Mouse (Mus musculus): ENCODE measurements around the gene Pax5.

Pax5 gene

DNA sequence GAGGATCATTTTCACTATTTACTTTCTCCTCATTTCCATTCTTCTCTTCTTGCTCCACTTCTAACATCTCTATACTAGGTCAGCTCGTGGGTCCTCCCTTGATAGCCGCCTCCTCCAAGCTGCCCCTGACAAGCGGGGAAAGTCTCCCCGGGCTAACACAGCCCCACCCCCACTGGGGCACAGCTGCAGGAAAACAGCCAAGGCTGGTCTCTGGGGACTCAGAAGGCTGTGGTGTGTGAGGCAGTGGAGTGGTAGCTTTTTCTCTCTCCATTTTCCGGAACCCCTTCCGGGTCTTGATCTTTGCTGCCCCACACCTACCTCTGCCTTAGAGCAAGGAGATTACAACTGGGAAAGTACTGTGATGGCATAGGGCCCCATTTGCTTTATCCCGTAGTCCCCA lies 4.3 kb downstream of the Pax5 start:
- DNase-seq (ENCODE audit: low spot score), result no peak

DNA sequence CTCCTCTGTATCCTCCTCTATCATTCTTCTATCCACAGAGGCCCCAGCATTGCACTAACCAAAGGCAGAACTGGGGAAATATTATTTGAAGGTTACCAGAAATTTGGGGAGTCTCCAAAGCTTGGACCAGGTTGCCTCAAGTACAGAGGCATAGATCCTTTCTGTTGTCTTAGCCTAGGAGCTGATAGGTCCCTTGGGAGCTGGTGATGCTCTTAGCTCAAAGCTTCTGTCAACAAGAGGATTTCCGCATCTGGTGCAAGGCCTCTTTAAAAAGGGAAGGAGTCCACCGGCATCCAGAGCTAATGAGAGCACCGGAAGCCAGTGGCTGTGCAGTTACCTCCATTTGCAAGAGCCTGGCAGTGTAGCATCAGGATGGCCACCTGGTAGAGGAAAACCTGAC lies 5.1 kb downstream of the Pax5 start:
- DNase-seq (ENCODE audit: low spot score), result peak; percentile 34

DNA sequence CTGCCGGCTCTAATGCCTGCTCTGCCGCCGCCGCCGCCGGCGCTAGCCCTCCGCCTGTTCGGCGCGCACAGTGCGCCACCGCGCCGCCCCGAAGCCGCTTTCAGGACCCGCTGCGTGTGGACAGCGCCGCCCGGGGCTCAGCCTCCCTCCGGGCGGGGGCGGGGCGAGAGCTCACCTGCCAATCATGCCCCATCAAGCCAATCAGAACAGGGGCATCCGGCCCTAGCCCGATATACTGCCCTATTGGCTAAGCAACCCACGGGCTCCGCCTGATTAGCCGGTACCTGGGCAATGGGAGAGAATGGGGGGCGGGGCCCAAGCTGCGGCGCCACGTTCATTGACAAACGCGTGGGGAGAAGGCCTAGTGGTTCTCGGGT lies 5.9 kb downstream of the Pax5 start:
- peak; percentile 86 for DNase-seq (ENCODE audit: low spot score)

DNA sequence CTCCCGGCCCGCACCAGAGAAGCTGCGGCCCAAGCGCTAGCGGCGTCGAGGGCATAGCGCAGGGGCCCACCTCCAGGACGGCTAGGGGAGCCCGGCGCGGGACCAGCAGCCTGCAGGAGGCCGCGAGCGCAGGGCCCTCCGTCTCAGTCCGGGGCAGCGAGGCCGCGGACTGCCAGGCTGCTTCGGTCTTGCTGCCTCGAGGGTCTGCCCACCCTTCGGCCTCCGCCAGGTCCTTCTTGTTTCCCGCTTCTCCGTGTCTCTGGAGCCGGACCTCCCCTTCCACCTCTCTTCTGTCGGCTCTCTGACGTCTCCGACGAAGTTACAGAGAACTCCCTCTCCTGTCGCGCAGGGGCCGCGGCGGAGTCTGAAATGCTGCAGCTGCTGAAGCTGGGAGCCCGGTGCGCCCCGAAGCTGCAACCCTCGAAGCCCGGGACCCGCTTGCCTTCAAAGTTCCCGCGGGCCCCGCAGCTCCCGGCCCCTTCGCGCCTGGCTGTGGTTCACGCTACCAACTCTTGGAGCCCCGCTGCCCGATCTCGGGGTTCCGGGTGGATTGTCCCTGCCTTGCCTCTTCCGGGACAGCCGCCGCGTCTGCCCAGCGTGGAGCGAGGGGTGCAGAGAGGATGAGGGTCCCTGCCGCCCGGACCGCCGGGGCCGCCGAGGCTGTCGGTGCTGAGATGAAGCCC lies 6.5 kb downstream of the Pax5 start:
- no peak for DNase-seq (ENCODE audit: low spot score)

DNA sequence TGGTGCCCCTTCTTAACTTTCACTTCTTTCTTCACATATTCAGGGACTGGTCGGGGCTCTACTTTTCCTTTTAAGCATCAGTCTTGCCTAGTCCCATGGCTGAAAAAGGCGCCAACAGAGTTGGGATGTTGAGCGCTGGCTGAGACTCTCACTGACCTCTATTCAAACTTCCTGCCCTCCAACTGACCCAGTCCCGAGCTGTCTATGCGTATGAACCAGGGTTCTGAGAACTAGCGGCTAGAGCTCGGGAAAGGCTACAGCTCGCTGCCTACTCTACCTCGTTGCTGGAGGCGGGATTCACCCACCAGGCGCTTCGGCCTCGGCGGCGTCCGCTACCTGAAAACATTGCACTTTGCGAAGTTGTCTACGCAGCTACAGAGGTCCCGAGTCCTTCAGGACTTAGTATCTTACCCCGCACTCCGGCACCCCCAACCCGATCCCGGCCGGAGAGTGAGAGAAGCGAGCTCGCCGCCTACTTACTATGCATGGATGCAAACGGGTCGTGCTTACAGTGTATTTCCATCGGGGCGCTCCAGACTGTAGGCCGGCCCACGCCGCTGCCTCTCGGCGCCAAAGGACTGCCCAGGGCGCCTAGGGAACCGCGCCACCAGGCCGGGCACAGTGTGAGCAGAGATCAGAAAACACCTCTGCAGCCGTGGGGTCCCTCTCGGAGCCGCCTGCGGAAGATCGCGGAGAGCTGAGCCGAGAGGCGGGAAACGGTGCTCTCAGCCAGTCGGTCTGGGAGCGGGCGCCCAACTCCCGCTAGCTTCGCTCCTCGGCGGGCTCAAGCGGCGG lies 7.2 kb downstream of the Pax5 start:
- no peak for DNase-seq (ENCODE audit: low spot score)

DNA sequence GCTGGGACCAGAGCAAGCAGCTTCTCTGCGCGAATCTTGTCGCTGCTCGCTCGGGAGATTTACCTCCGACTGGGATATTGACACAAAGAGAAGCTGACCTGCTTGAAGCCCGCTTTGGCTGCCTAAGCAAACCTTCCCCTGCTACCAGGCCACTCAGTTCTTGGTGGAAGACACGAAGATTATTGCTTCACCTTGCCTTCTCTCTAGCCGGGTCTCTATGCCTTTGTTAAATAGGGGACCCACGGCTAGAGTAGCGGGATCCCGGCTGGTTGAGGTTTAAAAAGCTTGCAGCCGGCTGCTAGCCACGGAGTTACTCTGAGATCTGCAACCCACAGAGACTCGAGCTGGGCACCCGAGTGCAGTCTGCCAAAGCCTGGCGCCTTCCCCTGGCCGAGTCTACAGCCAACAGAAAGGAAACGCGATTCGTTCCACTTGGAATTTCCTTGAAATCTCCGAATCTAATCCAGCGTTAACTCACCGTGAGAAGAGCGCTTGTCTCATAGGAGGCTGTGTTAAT lies 8.2 kb downstream of the Pax5 start:
- DNase-seq (ENCODE audit: low spot score), result no peak

DNA sequence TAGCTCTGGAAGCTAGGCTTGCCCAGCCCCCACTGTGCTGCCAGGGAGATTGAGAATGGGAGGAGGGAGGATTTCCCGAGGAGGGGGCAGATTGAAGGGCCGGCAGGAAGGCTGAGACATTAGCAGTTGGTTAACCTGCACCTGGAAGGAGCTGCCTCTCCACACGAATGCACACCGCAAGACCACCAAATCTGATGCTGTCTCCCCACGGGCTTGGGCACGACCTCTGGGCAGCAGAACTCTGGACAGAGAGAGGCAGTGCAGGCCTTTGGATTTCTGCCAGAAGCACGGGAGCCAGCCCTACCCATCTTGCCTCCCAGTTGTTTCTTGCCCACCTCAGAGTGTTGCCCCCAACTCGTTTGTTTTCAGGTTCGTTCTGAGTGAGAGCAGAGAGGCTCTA lies 8.8 kb downstream of the Pax5 start:
- DNase-seq (ENCODE audit: low spot score), result no peak

DNA sequence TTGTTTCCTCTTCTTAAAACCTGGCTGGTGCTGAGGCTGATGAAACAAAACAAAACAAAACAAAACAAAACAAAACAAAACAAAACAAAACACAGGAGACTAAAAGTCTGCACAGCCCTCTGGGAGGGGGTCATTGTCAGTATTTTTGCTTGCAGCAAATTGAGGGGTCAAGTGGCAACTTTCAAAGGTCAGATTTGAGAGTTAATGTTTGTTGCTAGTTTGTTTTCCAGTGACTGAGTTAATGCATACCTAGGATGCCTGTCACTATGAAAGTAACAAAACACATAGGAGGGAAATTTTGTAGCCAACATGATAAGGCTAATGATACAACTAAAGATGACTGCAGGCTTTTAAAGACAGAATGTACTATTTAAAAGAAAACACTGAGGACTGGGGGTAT lies 13.6 kb downstream of the Pax5 start:
- no peak for DNase-seq (ENCODE audit: low spot score)

DNA sequence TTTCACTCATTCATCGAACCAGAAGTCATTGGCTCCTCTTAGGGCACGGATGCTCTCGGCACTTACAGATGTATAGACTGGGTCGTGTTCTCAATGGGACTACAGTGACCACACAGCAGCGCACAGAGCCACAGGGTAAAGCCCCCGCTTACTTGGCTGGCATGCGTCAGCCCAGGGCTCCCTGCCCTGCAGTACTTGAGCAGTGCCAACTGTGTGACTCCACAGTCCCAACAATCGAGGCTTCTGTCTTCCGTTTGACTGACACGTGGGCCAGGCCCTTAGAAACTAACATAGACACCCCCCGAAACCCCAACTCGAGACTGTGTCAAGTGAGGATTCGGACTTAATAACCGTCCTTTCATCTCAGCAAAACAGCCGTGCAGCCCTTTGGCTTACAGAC lies 15.9 kb downstream of the Pax5 start:
- no peak for DNase-seq (ENCODE audit: low spot score)

DNA sequence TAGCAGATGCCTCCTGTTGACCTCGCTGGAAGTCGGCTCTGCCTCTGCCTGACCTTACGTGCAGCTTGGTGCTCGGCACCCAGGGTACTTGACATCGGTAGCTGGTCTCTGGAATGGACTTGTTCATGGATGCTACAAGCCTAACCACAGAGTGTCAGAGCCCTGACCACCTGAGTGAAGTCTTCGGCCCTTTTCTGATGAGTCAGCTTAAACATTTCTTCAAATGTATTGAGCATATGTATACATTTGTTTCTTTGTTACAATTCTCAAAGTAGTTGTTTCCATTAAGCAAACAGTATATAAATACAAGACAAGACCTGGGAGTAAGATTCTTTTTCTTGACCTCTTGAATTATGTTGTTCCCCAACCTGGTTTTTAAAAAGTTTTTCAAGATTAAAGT lies 24.7 kb downstream of the Pax5 start:
- DNase-seq (ENCODE audit: low spot score), result no peak

DNA sequence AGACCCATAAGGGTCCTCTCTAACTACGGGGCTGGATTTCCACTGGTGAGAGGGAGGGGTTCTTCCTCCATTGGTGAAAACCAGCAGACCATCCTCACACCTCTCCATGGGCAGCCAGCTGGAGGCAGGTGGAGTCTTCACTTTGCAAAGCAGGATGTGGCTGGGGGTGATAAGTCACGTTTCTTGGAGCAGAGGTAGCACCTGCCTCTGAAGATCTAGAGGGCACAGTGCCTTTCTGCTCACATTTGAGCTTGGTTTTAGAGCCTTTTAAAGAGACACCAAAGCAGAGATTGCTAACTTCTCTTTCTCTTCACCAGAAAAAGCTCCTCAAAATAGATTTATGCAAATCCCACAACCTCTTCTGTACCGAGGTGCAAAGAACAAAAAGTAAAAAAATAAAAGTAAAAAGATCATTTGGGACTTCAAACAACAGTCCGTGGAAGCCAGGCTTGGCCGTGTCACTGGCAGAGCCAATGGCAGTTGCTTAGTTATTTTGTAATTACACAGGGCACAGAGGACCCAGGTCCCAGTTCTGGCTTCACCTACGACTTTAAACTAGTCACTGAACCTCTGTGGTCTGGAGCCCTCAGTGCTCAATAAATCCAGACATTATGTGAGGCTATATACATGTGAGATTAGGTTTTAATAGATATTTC lies 29.9 kb downstream of the Pax5 start:
- DNase-seq (ENCODE audit: low spot score), result no peak

DNA sequence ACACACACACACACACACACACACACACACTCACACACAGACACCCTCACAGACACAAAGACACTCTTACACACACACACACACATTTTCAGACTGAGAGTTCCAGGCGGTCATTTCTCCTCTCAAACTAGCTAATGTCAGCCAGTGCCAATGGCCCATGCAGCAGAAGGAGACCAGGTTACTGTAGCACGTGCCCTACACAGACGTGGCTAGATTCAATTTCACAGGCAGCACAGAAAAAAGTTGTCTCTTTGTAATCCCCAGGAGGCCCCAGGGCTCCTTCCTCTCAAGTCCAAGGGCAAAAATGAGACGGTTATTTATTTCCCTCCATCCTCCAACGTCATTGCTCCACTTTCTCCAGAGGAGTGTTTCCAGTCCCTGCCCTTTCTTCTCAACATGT lies 31.6 kb downstream of the Pax5 start:
- DNase-seq (ENCODE audit: low spot score), result no peak

DNA sequence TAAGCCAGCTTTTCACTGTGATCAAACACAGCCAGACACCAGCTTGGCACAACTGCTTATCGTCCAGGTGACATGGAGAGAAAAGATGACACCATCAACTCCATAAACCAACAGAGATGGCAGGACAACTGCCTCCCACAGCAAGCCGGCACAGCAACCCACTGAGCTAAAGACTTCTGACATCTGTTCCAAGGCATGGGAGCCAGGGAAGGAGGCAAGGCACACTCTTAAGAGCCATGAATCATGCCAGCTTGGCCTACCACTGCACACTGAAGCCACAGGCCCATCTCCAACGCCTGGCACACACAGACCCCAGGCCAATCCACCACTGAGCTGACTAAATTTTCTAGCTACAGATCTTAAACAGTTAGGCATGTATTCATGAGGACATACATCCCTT lies 32.3 kb downstream of the Pax5 start:
- no peak for DNase-seq (ENCODE audit: low spot score)

DNA sequence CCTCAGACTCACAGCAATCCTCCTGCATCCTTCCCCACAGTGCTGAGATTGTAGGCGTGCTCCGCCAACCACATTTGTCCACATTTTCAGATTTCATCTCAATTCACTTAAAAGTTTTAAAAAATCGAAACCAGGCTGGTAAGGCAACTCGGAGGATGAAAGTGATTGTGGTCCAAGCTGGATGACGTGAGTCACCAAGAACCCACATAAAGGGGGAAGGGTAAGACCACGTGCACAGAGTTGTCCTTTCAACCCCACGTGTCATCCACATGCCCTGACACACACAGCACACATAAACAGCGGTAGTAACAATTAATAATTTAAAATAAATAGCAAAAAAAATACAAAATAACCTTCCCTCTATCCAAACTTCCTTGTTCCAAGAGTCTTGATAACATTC lies 35.3 kb downstream of the Pax5 start:
- DNase-seq (ENCODE audit: low spot score), result no peak

DNA sequence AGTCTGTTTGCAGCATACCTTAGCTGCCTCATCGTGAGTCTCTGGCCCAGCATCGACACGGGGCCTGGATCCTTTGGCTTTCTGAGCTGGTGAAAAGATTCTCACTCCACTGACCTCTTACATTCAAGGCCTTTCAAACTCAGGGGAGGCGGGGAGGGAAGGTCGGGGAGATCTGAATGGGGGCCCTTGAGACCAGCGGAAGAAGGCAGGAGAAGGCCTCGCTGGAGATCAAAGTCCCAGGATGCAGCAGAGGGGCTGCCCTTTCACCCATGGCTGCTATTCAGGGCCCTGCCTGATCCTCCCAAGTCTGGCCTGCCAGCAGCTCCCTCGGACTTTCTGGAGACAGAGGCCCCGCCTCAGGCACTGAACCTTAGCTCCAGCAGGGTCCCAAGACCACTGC lies 36.6 kb downstream of the Pax5 start:
- DNase-seq (ENCODE audit: low spot score), result no peak

DNA sequence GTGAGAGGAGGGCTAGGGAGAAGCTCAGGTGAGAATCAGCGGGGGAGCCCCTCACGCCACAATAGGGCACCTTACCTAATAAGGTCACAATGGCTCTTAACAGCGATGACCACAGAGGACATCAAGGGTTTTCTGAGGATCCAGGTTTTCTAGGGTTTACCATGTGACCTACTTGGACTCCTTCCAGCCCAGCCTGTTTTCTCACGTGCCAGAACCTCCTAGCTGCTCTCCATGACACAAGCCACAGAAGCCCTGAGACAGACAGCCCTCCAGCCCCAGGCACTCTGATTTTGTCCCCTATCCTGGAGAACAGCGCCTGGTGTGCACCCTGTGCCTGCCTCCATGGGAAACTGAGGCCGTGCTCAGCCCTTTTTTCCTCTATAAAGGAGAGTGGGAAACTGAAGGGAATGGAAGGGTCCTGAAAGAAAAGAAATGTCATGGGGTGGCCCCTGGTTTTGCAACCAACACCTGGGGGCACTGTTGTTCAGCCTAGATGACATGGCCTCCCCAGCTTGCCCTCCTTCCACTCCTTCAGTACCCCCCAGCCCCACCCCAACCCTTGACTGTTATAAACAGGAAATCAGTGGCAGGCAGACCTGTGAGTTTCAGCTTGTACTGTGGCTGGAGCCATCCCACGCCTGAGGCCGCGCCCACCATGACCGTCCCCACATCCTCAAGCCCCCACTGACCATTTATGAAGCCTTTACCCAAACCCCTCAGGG lies 37.9 kb downstream of the Pax5 start:
- DNase-seq (ENCODE audit: low spot score), result peak; percentile 24

DNA sequence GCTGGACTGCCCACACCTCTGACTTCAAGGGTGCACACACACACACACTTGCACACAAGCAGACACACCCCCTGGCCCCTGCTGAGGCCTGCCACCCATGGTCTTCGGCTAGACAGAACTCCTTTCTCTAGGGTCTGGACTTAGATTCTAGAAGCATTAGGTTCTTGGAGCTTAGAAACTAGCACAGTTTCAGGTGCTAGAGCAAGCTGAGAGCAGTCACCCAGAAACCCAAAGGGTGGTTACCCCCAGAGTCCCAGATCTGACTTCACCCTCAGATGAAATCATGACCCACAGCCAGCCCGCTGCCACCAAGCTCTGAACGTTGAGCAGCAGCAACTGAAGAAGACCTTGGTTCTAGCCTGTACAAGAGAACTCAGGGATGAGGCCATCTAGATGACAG lies 38.8 kb downstream of the Pax5 start:
- DNase-seq (ENCODE audit: low spot score), result no peak

DNA sequence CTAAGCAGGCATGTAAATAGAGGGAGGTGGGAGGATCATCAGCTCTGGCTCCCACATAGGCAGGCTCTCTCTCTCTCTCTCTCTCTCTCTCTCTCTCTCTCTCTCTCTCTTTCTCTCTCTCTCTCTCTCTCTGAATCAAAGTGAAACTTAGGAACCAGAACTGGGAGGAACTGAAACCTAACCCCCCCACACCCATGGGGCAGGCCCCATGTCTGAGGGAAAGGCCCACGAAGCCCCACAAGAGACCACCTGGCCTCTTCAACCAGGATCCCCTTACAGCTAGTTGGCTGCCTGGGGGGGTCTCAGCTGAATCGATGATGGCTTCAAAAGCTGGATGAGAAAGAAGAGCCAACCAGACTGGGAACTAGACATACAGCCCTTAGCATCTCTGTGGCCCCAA lies 39.3 kb downstream of the Pax5 start:
- DNase-seq (ENCODE audit: low spot score), result peak; percentile 23

DNA sequence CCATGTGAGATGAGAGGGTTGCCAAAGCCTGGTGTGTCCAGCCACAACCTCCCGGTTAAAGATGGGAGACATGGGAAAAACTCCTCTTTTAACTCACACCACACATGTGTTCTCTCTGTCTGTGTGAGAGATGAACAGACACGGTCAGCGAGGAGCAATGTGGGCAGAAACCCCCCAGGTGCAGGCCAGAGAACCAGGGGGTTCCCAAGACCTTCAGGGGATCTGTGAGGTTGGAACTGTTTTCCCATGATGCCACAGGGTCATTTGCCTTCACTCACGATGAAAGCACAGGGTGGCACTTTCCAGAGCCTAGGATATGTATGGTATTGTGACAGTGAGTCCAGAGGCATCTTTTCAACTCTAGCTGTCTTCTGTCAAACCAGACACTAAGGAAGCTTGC lies 39.9 kb downstream of the Pax5 start:
- no peak for DNase-seq (ENCODE audit: low spot score)

DNA sequence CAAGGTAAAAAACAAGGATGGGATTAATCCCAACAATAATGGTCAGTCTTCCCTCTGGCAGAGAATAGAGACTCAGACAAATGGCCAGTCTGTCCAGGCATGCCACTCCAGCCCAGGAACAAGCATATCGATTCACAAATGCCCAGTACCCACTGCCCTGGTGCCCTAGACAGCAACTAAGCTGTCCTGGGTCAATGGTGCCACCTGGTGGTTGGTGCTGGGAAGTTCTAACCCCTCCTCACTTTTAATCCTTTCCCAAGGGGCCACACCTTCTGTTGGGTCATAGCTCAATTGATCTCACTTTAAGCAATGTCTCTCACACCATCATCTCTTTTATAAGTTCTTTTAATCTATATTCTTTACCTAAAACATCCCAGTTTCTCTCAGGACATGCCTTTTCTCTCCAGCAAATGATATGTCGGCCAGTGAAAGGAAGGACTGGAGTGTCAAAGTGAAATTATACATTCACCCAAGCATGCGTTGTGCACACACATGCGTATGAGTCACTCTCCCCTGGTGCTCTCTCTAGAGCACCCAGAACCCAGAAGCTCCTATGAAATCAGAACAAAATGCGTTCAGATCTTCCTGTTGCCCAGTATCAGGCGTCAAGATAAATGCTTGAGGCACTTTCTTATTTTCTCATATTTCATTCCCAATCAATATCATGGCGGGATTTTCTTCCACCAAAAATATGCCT lies 40.7 kb downstream of the Pax5 start:
- no peak for DNase-seq (ENCODE audit: low spot score)

DNA sequence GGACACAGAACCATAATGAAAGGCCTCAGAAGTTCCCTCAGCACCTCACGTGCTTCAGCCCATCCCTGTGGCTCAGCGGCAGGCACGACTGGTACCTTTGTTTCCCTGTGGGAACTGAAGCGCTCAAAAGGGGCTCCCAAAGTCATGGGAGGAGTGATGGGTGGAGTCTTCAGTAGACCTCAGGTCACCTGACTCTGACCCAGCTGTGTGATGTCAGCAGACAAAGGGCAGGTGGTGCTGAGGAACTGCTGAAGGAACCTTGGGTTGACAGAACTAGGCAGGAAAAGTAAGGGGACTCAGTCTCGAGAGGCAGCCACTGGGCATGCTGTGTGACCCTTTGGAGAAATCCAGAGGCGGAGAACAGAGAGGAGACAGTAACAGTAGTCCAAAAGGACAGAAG lies 41.7 kb downstream of the Pax5 start:
- no peak for DNase-seq (ENCODE audit: low spot score)

DNA sequence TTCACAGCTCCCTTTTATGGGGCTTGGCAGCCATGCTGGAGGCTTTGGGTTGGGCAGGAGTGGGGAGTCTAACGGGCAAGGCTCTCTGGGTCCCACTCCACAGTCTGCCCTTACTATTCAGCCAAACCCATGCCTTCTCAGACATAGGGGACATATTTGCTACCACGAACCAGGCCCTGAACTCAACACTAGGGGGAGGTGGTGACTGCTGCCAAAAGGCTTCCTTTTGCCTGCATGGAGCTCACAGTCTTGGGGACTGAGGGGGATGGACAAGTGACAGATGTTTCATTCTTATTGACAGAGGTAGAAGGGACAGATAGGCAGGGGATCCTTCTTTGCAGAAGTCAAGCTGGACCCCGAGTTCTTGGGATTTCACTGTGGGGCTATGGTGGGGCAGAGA lies 42.1 kb downstream of the Pax5 start:
- DNase-seq (ENCODE audit: low spot score), result no peak

Data from lung, postnatal 25 days (tissue).